Mouse (Mus musculus): ENCODE data around the gene Sec22b.

DNA sequence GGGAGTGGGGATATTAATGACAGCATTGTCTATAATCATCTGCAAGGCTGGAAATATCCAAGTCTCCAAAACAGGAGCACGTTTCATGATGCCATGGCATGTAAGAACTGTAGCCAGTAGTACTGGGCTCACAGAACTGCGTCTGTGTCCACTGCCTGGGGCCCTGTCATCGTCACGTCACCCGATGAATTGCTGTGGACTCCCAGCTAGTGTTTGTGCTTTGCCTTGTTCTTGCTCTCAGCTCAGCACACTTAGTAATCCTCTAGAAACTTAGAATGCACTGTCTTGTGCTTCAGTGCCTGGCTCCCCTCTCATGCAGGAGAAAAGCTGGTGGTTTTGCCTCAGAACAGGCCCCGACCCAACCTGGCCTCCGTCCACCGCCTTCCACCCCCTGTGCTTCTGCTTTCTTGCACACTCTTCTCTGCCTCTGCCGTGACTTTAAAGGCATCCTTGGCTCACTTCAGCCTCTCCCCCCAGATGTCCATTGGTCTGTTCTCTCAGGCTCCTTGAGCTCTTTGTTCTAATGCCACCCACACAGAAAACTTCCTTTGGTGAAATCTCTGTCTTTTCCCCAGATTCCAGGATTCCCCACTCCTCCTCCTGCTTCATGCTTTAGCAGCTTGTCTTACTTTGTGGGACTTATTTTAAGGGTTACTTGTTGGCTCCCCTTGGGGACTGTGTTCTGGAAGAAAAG, 39.7 kb downstream of the Sec22b start:
- TF ChIP-seq MAFK (IDR thresholded peaks at IDR 0.05; ENCODE audit: insufficient read depth, low read depth, low read length) (no peak), HCFC1 (IDR thresholded peaks at IDR 0.05; ENCODE audit: borderline replicate concordance, insufficient read depth, low read length) (no peak), ZC3H11A (IDR thresholded peaks at IDR 0.05; ENCODE audit: borderline replicate concordance, low read depth, low read length) (no peak)

All from ES-E14 (cell line).